Mouse (Mus musculus): ENCODE data around the gene Mamstr.

- no peak for TF ChIP-seq CTCF (IDR thresholded peaks at IDR 0.05; ENCODE audit: extremely low read depth, insufficient read depth, low read length)
- no peak for TF ChIP-seq POLR2A (IDR thresholded peaks at IDR 0.05; ENCODE audit: extremely low read depth, insufficient read depth, low read length)
These were observed 14.8 kb downstream of the Mamstr start for GRCm38 (mm10) chr7:45654424-45655047.
